Mouse (Mus musculus) heart, embryonic 13.5 days (tissue): ENCODE measurements around the gene Cbs. TPM values are rescaled to one million over a fixed set of nuclear protein-coding genes. Genes with fewer than 3 reads are reported as not detected.

Source experiments
- ATAC-seq: fragments of 200-750 bp; cut with Nextera tagmentation; 2 replicates; pipeline ENCODE4 v1.8.0; 2017; ENCODE audit warnings: moderate TSS enrichment; ENCODE audit not compliant: insufficient number of reproducible peaks, low FRiP score, low TSS enrichment; ENCODE audit errors: extremely low read depth
- H3K27ac ChIP-seq: fragments of 300-500 bp; sonication (generic); replicated peaks from 2 replicates; pipeline ENCODE4 v1.5.1; 2015; ENCODE audit warnings: moderate library complexity, mild to moderate bottlenecking, inconsistent platforms
- H3K27me3 ChIP-seq: fragments of 300-500 bp; sonication (generic); replicated peaks from 2 replicates; pipeline ENCODE4 v1.6.1; 2015; ENCODE audit warnings: mild to moderate bottlenecking, inconsistent platforms
- H3K36me3 ChIP-seq: fragments of 300-500 bp; sonication (generic); 2 replicates; pipeline ENCODE4 v1.6.1; 2015; ENCODE audit warnings: mild to moderate bottlenecking, inconsistent platforms
- H3K4me1 ChIP-seq: fragments of 300-500 bp; sonication (generic); 2 replicates; pipeline ENCODE4 v1.6.1; 2015; ENCODE audit warnings: inconsistent platforms
- H3K4me2 ChIP-seq: fragments of 300-500 bp; sonication (generic); 2 replicates; pipeline ENCODE4 v1.6.1; 2015; ENCODE audit warnings: inconsistent platforms, mild to moderate bottlenecking, moderate library complexity
- H3K4me3 ChIP-seq: fragments of 300-500 bp; sonication (generic); 2 replicates; pipeline ENCODE4 v1.5.1; 2015; ENCODE audit warnings: moderate library complexity, mild to moderate bottlenecking, inconsistent platforms
- H3K9ac ChIP-seq: fragments of 300-500 bp; sonication (generic); 2 replicates; pipeline ENCODE4 v1.6.1; 2015; ENCODE audit warnings: inconsistent platforms, mild to moderate bottlenecking, moderate library complexity
- H3K9me3 ChIP-seq: fragments of 300-500 bp; sonication (generic); 2 replicates; pipeline ENCODE4 v1.6.1; 2016; ENCODE audit warnings: inconsistent platforms
- WGBS: fragments of 180-500 bp; shearing (Covaris S2); methylation state at CpG from one replicate; pipeline ENCODE4 v1.1.7; 2015; ENCODE audit warnings: mixed read lengths; 5-methylcytosine and 5-hydroxymethylcytosine counted together
- polyA plus RNA-seq: library from polyadenylated mRNA; unstranded; fragments of >200 nt; fragmentation: Nextera tagmentation; extraction: Ambion mirVana; gene quantifications from 2 replicates; pipeline ENCODE4 v1.2.1, GENCODE M21; 2015

Gene Cbs
- polyA plus RNA-seq, 1 experiment from 2014 or later = 1.8 TPM

- Histone ChIP-seq H3K36me3 (peaks cover 20% of the 10 kb centered on the region), H3K4me2 (no peak overlapping the region), H3K27ac (no peak overlapping the region), H3K9me3 (no peaks in the 10 kb centered on the region), H3K4me3 (no peak overlapping the region), H3K9ac (no peak overlapping the region), H3K4me1 (peaks cover 17% of the 10 kb centered on the region), H3K27me3 (0 out of 2 replicates have a peak, but pooled peaks cover 3% of the 10 kb centered on the region)
- 54% methylated on average over 8 of the region's 8 CpGs for WGBS
- ATAC-seq = no peak
These were observed 5.3 kb upstream of the Cbs start for GRCm38 (mm10) chr17:31642331-31642730.

GRCm38 (mm10) chr17:31639651-31640050 is 2.6 kb upstream of the Cbs start:
- no peak overlapping the region for H3K4me2 ChIP-seq
- H3K4me1 ChIP-seq = peaks cover 30% of the 10 kb centered on the region
- H3K4me3 ChIP-seq = no peak overlapping the region
- H3K27me3 ChIP-seq = peaks cover 25% of the 10 kb centered on the region
- no peak overlapping the region for H3K27ac ChIP-seq
- no peak for ATAC-seq
- H3K9me3 ChIP-seq = no peaks in the 10 kb centered on the region
- no peak overlapping the region for H3K9ac ChIP-seq
- H3K36me3 ChIP-seq = no peaks in the 10 kb centered on the region
- WGBS = 53% methylated on average over 4 of the region's 4 CpGs

- no peak for ATAC-seq
- Histone ChIP-seq H3K27ac (peak overlapping the region; percentile 13; the same call in 1 of the 2 replicates), H3K9ac (no peak overlapping the region), H3K4me2 (peak overlapping the region; percentile 97), H3K4me1 (peaks cover 30% of the 10 kb centered on the region), H3K9me3 (no peaks in the 10 kb centered on the region), H3K27me3 (peaks cover 25% of the 10 kb centered on the region), H3K4me3 (peak overlapping the region; percentile 61; the same call in 1 of the 2 replicates), H3K36me3 (no peaks in the 10 kb centered on the region)
- WGBS = 60% methylated on average over 9 of the region's 9 CpGs
These were observed 980 bp upstream of the Cbs start for GRCm38 (mm10) chr17:31637866-31638570.

GRCm38 (mm10) chr17:31636277-31636941 is 629 bp downstream of the Cbs start:
- 7% methylated on average over 43 of the region's 45 CpGs for WGBS
- Histone ChIP-seq H3K4me3 (peak overlapping the region; percentile 61), H3K27me3 (peaks cover 25% of the 10 kb centered on the region), H3K4me2 (peak overlapping the region; percentile 97), H3K27ac (no peak overlapping the region), H3K4me1 (peaks cover 30% of the 10 kb centered on the region), H3K36me3 (no peaks in the 10 kb centered on the region), H3K9ac (peak overlapping the region; percentile 78), H3K9me3 (no peaks in the 10 kb centered on the region)
- no peak for ATAC-seq

GRCm38 (mm10) chr17:31635781-31636180 is 1.3 kb downstream of the Cbs start:
- Histone ChIP-seq H3K36me3 (no peaks in the 10 kb centered on the region), H3K4me3 (peak overlapping the region; percentile 61), H3K4me1 (peaks cover 30% of the 10 kb centered on the region), H3K27me3 (peaks cover 25% of the 10 kb centered on the region), H3K9ac (no peak overlapping the region), H3K27ac (no peak overlapping the region), H3K9me3 (no peaks in the 10 kb centered on the region), H3K4me2 (peak overlapping the region; percentile 97; the same call in 1 of the 2 replicates)
- WGBS = 44% methylated on average over 11 of the region's 11 CpGs
- no peak for ATAC-seq

GRCm38 (mm10) chr17:31634896-31635295 is 2.1 kb downstream of the Cbs start:
- Histone ChIP-seq H3K4me2 (no peak overlapping the region), H3K9me3 (no peaks in the 10 kb centered on the region), H3K9ac (no peak overlapping the region), H3K4me3 (no peak overlapping the region), H3K27me3 (peaks cover 25% of the 10 kb centered on the region), H3K4me1 (peaks cover 27% of the 10 kb centered on the region), H3K27ac (no peak overlapping the region), H3K36me3 (no peaks in the 10 kb centered on the region)
- no peak for ATAC-seq
- WGBS = 68% methylated on average over 5 of the region's 5 CpGs

GRCm38 (mm10) chr17:31633007-31633406 is 4.0 kb downstream of the Cbs start:
- 76% methylated on average over 6 of the region's 6 CpGs for WGBS
- no peak overlapping the region for H3K9ac ChIP-seq
- no peak overlapping the region for H3K4me2 ChIP-seq
- no peak for ATAC-seq
- 0 out of 2 replicates have a peak, but pooled peaks cover 3% of the 10 kb centered on the region for H3K9me3 ChIP-seq
- H3K36me3 ChIP-seq = no peaks in the 10 kb centered on the region
- H3K27me3 ChIP-seq = peaks cover 22% of the 10 kb centered on the region
- H3K27ac ChIP-seq = no peak overlapping the region
- H3K4me1 ChIP-seq = peaks cover 19% of the 10 kb centered on the region
- H3K4me3 ChIP-seq = no peak overlapping the region

- Histone ChIP-seq H3K27me3 (peaks cover 16% of the 10 kb centered on the region), H3K36me3 (no peaks in the 10 kb centered on the region), H3K4me3 (no peak overlapping the region), H3K4me2 (no peak overlapping the region), H3K4me1 (peaks cover 4% of the 10 kb centered on the region), H3K9ac (no peak overlapping the region), H3K27ac (no peak overlapping the region), H3K9me3 (0 out of 2 replicates have a peak, but pooled peaks cover 7% of the 10 kb centered on the region)
- no peak for ATAC-seq
- WGBS = 60% methylated on average over 10 of the region's 10 CpGs
These were observed 5.8 kb downstream of the Cbs start for GRCm38 (mm10) chr17:31631081-31631800.

- 77% methylated on average over 2 of the region's 2 CpGs for WGBS
- Histone ChIP-seq H3K9ac (no peak overlapping the region), H3K27ac (no peak overlapping the region), H3K27me3 (no peaks in the 10 kb centered on the region), H3K4me2 (no peak overlapping the region), H3K4me1 (no peaks in the 10 kb centered on the region), H3K36me3 (no peaks in the 10 kb centered on the region), H3K9me3 (0 out of 2 replicates have a peak, but pooled peaks cover 7% of the 10 kb centered on the region), H3K4me3 (no peak overlapping the region)
- ATAC-seq = no peak
These were observed 9.1 kb downstream of the Cbs start for GRCm38 (mm10) chr17:31627961-31628360.

- no peak overlapping the region for H3K27ac ChIP-seq
- no peak for ATAC-seq
These were observed 13.9 kb downstream of the Cbs start for GRCm38 (mm10) chr17:31623101-31623500.

GRCm38 (mm10) chr17:31613086-31613755 is 23.8 kb downstream of the Cbs start:
- ATAC-seq = no peak
- Histone ChIP-seq H3K36me3 (no peaks in the 10 kb centered on the region), H3K4me3 (no peak overlapping the region), H3K9me3 (no peaks in the 10 kb centered on the region), H3K4me2 (no peak overlapping the region), H3K27ac (no peak overlapping the region), H3K4me1 (0 out of 2 replicates have a peak, but pooled peaks cover 2% of the 10 kb centered on the region), H3K27me3 (no peaks in the 10 kb centered on the region), H3K9ac (no peak overlapping the region)
- WGBS = 45% methylated on average over 4 of the region's 4 CpGs

More at GRCm38 (mm10) chr17:31623101-31623500, 13.9 kb downstream of the Cbs start:
- Histone ChIP-seq H3K9ac (no peak overlapping the region), H3K9me3 (0 out of 2 replicates have a peak, but pooled peaks cover 4% of the 10 kb centered on the region), H3K4me3 (no peak overlapping the region), H3K36me3 (no peaks in the 10 kb centered on the region), H3K4me2 (no peak overlapping the region), H3K27me3 (no peaks in the 10 kb centered on the region), H3K4me1 (no peaks in the 10 kb centered on the region)
- 78% methylated on average over 4 of the region's 4 CpGs for WGBS
